Comparison of ENCODE assay signal across 24 mouse cellular contexts in genomic region chr1:160217898-160218297, GRCm38 (mm10). TPM values are rescaled to one million over a fixed set of nuclear protein-coding genes. Genes with fewer than 3 reads are reported as not detected.
A peak's percentile ranks its signal among the peaks of the same experiment; 100 is the strongest.
DNase-seq lines count a peak whose midpoint lies in the region; ATAC-seq and TF ChIP-seq lines count a peak whose summit lies in the region.
"Had no signal": no experiment of that assay in that cellular context is flagged by ENCODE, and none has a peak within 500 bp of the region (broad histone marks: within the 10 kb centered on the region; RNA-seq: fewer than 3 reads in every experiment).

No protein-coding gene starts in this region.

- H3K4me3 ChIP-seq in ES-Bruce4 (ENCODE audit: low read depth, low read length), result no peak overlapping the region
- no peak overlapping the region for H3K4me3 ChIP-seq in intestine, embryonic 16.5 days (ENCODE audit: low read length)
- H3K4me3 ChIP-seq in forebrain, embryonic 13.5 days, result no peak overlapping the region
- H3K4me3 ChIP-seq: embryonic facial prominence, embryonic 13.5 days; embryonic facial prominence, embryonic 15.5 days; erythroblast, embryonic 14.5 days; forebrain, embryonic 10.5 days; forebrain, embryonic 12.5 days; forebrain, embryonic 15.5 days had no signal

- H3K9me3 ChIP-seq in ES-Bruce4 (replicated peaks; ENCODE audit: control insufficient read depth, insufficient read depth, low read length, poor library complexity, severe bottlenecking), result no peaks in the 10 kb centered on the region
- no peaks in the 10 kb centered on the region for H3K9me3 ChIP-seq in intestine, embryonic 16.5 days (ENCODE audit: control insufficient read depth, low read length)
- no peaks in the 10 kb centered on the region for H3K9me3 ChIP-seq in forebrain, embryonic 13.5 days (replicated peaks)
- H3K9me3 ChIP-seq: embryonic facial prominence, embryonic 13.5 days; embryonic facial prominence, embryonic 15.5 days; forebrain, embryonic 10.5 days; forebrain, embryonic 12.5 days; forebrain, embryonic 15.5 days; G1E had no signal

- no peak overlapping the region for H3K4me2 ChIP-seq in intestine, embryonic 16.5 days (ENCODE audit: low read depth, low read length)
- no peak overlapping the region for H3K4me2 ChIP-seq in forebrain, embryonic 13.5 days
- H3K4me2 ChIP-seq: embryonic facial prominence, embryonic 13.5 days; embryonic facial prominence, embryonic 15.5 days; forebrain, embryonic 12.5 days; forebrain, embryonic 15.5 days had no signal

- TF ChIP-seq EP300 in ES-Bruce4 (IDR thresholded peaks at IDR 0.05; ENCODE audit: insufficient read depth, low read depth, low read length), result 0 out of 2 replicates have a peak, but pooled peaks have one; percentile 56

- peak; percentile 84 for DNase-seq in R1 (ENCODE audit: low read depth, low spot score)
- no peak for DNase-seq in adrenal gland, postnatal 36 days
- DNase-seq: adrenal gland, adult 8-10 months; adrenal gland, postnatal 14 days; cerebellum, adult 11 months; cerebellum, adult 18-20 months; cerebellum, adult 8-10 months; cerebellum, adult 9-11 months; cerebellum, postnatal 14 days; cerebellum, postnatal 36 days; embryo, embryonic 11 days; forebrain, postnatal 0 days had no signal

- H3K27ac ChIP-seq in ES-Bruce4 (ENCODE audit: insufficient read depth, low read length), result peak overlapping the region; percentile 86
- no peak overlapping the region for H3K27ac ChIP-seq in intestine, embryonic 16.5 days (ENCODE audit: low read length)
- no peak overlapping the region for H3K27ac ChIP-seq in forebrain, embryonic 13.5 days
- H3K27ac ChIP-seq: embryonic facial prominence, embryonic 13.5 days; embryonic facial prominence, embryonic 15.5 days; forebrain, embryonic 10.5 days; forebrain, embryonic 12.5 days; forebrain, embryonic 15.5 days had no signal

- TF ChIP-seq POLR2A in ES-Bruce4 (IDR thresholded peaks at IDR 0.05; ENCODE audit: insufficient read depth, low read length), result no peak

- no peaks in the 10 kb centered on the region for H3K27me3 ChIP-seq in ES-Bruce4 (ENCODE audit: control insufficient read depth, insufficient read depth, low read length, poor library complexity, severe bottlenecking)
- H3K27me3 ChIP-seq in intestine, embryonic 16.5 days (replicated peaks; ENCODE audit: control insufficient read depth, insufficient read depth, low read length), result no peaks in the 10 kb centered on the region
- no peaks in the 10 kb centered on the region for H3K27me3 ChIP-seq in forebrain, embryonic 13.5 days
- H3K27me3 ChIP-seq: embryonic facial prominence, embryonic 13.5 days; embryonic facial prominence, embryonic 15.5 days; forebrain, embryonic 12.5 days; forebrain, embryonic 15.5 days; Patski had no signal

- 86% methylated on average over 3 of the region's 3 CpGs for WGBS in intestine, embryonic 16.5 days
- 88% methylated on average over 3 of the region's 3 CpGs for WGBS in forebrain, embryonic 13.5 days

- H3K36me3 ChIP-seq in ES-Bruce4 (ENCODE audit: control insufficient read depth, insufficient read depth, low read length, poor library complexity, severe bottlenecking), result no peaks in the 10 kb centered on the region
- H3K36me3 ChIP-seq in intestine, embryonic 16.5 days (ENCODE audit: control insufficient read depth, insufficient read depth, low read length), result no peaks in the 10 kb centered on the region
- no peaks in the 10 kb centered on the region for H3K36me3 ChIP-seq in forebrain, embryonic 13.5 days (ENCODE audit: poor library complexity, severe bottlenecking)
- H3K36me3 ChIP-seq: embryonic facial prominence, embryonic 13.5 days; embryonic facial prominence, embryonic 15.5 days; forebrain, embryonic 10.5 days; forebrain, embryonic 12.5 days; forebrain, embryonic 15.5 days had no signal

- no peak for ATAC-seq in intestine, embryonic 16.5 days
- no peak for ATAC-seq in forebrain, embryonic 13.5 days
- ATAC-seq: activated CD4-positive, CD25-positive, alpha-beta regulatory T cell, adult 4 months; forebrain, embryonic 15.5 days; forebrain, postnatal 0 days; Patski had no signal

- H3K9ac ChIP-seq in ES-Bruce4 (ENCODE audit: low read depth, poor library complexity, severe bottlenecking), result no peak overlapping the region
- no peak overlapping the region for H3K9ac ChIP-seq in intestine, embryonic 16.5 days (ENCODE audit: low read depth, low read length)
- H3K9ac ChIP-seq in forebrain, embryonic 13.5 days, result no peak overlapping the region
- H3K9ac ChIP-seq: embryonic facial prominence, embryonic 13.5 days; embryonic facial prominence, embryonic 15.5 days; forebrain, embryonic 12.5 days; forebrain, embryonic 15.5 days; forebrain, postnatal 0 days had no signal

- H3K4me1 ChIP-seq in ES-Bruce4 (ENCODE audit: control insufficient read depth, insufficient read depth, low read length), result no peaks in the 10 kb centered on the region
- no peaks in the 10 kb centered on the region for H3K4me1 ChIP-seq in intestine, embryonic 16.5 days (ENCODE audit: control insufficient read depth, insufficient read depth, low read length)
- peaks cover 8% of the 10 kb centered on the region for H3K4me1 ChIP-seq in forebrain, embryonic 13.5 days
- H3K4me1 ChIP-seq: embryonic facial prominence, embryonic 15.5 days had no signal

- TF ChIP-seq CTCF in ES-Bruce4 (IDR thresholded peaks at IDR 0.05; ENCODE audit: low read depth, low read length), result no peak

RNA-seq across cellular contexts. Expression of gene Cacybp, which starts 5.2 kb away (rescaled TPM):
- polyA plus RNA-seq in ES-Bruce4 (2011; ENCODE audit: insufficient read depth, insufficient read length, low read depth, missing spikeins), result 299 and 323 TPM in 2 replicates
- 100 to 1,000 TPM in 1 of 2 experiments, 10 to 100 TPM in 1; 89.7 to 126 TPM for total RNA-seq in adrenal gland, postnatal 36 days (2021)
- polyA plus RNA-seq in intestine, embryonic 16.5 days (2015; fragmentation: Nextera tagmentation; extraction: Ambion mirVana), result 164 and 181 TPM in 2 replicates
- polyA plus RNA-seq in forebrain, embryonic 13.5 days (2015; fragmentation: Nextera tagmentation; extraction: Ambion mirVana), result 297 and 319 TPM in 2 replicates

RNA-seq across cellular contexts. Expression of gene Mrps14, which starts 22.9 kb away (rescaled TPM):
- polyA plus RNA-seq in ES-Bruce4 (2011; ENCODE audit: insufficient read depth, insufficient read length, low read depth, missing spikeins), result 76.9 and 81.9 TPM in 2 replicates
- total RNA-seq in adrenal gland, postnatal 36 days (2021), result 100 to 1,000 TPM in 1 of 2 experiments, 10 to 100 TPM in 1; 99.1 to 112 TPM
- polyA plus RNA-seq in intestine, embryonic 16.5 days (2015; fragmentation: Nextera tagmentation; extraction: Ambion mirVana), result 273 and 306 TPM in 2 replicates
- 240 and 275 TPM in 2 replicates for polyA plus RNA-seq in forebrain, embryonic 13.5 days (2015; fragmentation: Nextera tagmentation; extraction: Ambion mirVana)
